ENCODE assay signal across 19 mouse cellular contexts in genomic region chr7:125559537-125559936, GRCm38 (mm10). TPM values are rescaled to one million over a fixed set of nuclear protein-coding genes. Genes with fewer than 3 reads are reported as not detected.
A peak's percentile ranks its signal among the peaks of the same experiment; 100 is the strongest.
DNase-seq lines count a peak whose midpoint lies in the region; ATAC-seq and TF ChIP-seq lines count a peak whose summit lies in the region.
"Had no signal": no experiment of that assay in that cellular context is flagged by ENCODE, and none has a peak within 500 bp of the region (broad histone marks: within the 10 kb centered on the region; RNA-seq: fewer than 3 reads in every experiment).

No protein-coding gene starts in this region.

- peak overlapping the region; percentile 74 for H3K27ac ChIP-seq in heart, postnatal 0 days (ENCODE audit: low read depth)
- H3K27ac ChIP-seq in heart, embryonic 11.5 days (ENCODE audit: low read depth, low read length), result no peak overlapping the region
- H3K27ac ChIP-seq: embryonic facial prominence, embryonic 12.5 days; hindbrain, embryonic 12.5 days; neural tube, embryonic 13.5 days had no signal

- no peaks in the 10 kb centered on the region for H3K27me3 ChIP-seq in heart, postnatal 0 days (ENCODE audit: control insufficient read depth, insufficient read depth, low read length)
- H3K27me3 ChIP-seq in heart, embryonic 11.5 days (ENCODE audit: control insufficient read depth, insufficient read depth, low read length), result peaks cover 2% of the 10 kb centered on the region; the same call in 1 of the 2 replicates
- H3K27me3 ChIP-seq: CH12.LX; embryonic facial prominence, embryonic 12.5 days; hindbrain, embryonic 12.5 days; limb, embryonic 15.5 days; neural tube, embryonic 13.5 days had no signal

- H3K36me3 ChIP-seq in heart, postnatal 0 days (replicated peaks; ENCODE audit: control insufficient read depth, insufficient read depth, low read length), result 0 out of 2 replicates have a peak, but pooled peaks cover under 1% of the 10 kb centered on the region
- no peaks in the 10 kb centered on the region for H3K36me3 ChIP-seq in heart, embryonic 11.5 days (ENCODE audit: control insufficient read depth, insufficient read depth, low read length)
- H3K36me3 ChIP-seq: embryonic facial prominence, embryonic 12.5 days; hindbrain, embryonic 12.5 days; limb, embryonic 15.5 days; neural tube, embryonic 13.5 days had no signal

- no peak for TF ChIP-seq EP300 in heart, postnatal 0 days (IDR thresholded peaks at IDR 0.05; ENCODE audit: low read depth)

- no peak overlapping the region for H3K4me3 ChIP-seq in heart, postnatal 0 days (ENCODE audit: low read depth, low read length)
- H3K4me3 ChIP-seq in heart, embryonic 11.5 days (ENCODE audit: low read depth, low read length), result no peak overlapping the region
- H3K4me3 ChIP-seq: embryonic facial prominence, embryonic 12.5 days; hindbrain, embryonic 12.5 days; limb, embryonic 15.5 days; neural tube, embryonic 13.5 days had no signal

- H3K4me2 ChIP-seq in heart, postnatal 0 days (ENCODE audit: low read depth, low read length), result no peak overlapping the region
- no peak overlapping the region for H3K4me2 ChIP-seq in heart, embryonic 11.5 days
- H3K4me2 ChIP-seq: embryonic facial prominence, embryonic 12.5 days; hindbrain, embryonic 12.5 days; limb, embryonic 15.5 days; neural tube, embryonic 13.5 days had no signal

- H3K9ac ChIP-seq in heart, postnatal 0 days (replicated peaks; ENCODE audit: low read depth, low read length), result no peak overlapping the region
- H3K9ac ChIP-seq in heart, embryonic 11.5 days (ENCODE audit: low read depth, low read length), result no peak overlapping the region
- H3K9ac ChIP-seq: embryonic facial prominence, embryonic 12.5 days; forebrain, postnatal 0 days; hindbrain, embryonic 12.5 days; limb, embryonic 15.5 days; neural tube, embryonic 13.5 days had no signal

- peak; percentile 25 for DNase-seq in adrenal gland, adult 2 months
- no peak for DNase-seq in adrenal gland, postnatal 10 days
- DNase-seq in heart, postnatal 0 days (ENCODE audit: low spot score), result no peak
- DNase-seq in lung, postnatal 14 days, result peak; percentile 42
- DNase-seq in lung, postnatal 25 days (ENCODE audit: low spot score), result no peak
- peak; percentile 30 for DNase-seq in heart, postnatal 4 days
- no peak for DNase-seq in spleen, postnatal 36 days (ENCODE audit: low spot score in 2 of 2)
- DNase-seq: cerebellum, adult 11-12 months; forebrain, postnatal 0 days; kidney, adult 11 months; kidney, postnatal 14 days; right cerebral cortex, postnatal 25 days had no signal

- no peaks in the 10 kb centered on the region for H3K9me3 ChIP-seq in heart, postnatal 0 days (replicated peaks; ENCODE audit: control insufficient read depth, low read length)
- H3K9me3 ChIP-seq in heart, embryonic 11.5 days (replicated peaks; ENCODE audit: control insufficient read depth, low read length), result no peaks in the 10 kb centered on the region
- H3K9me3 ChIP-seq: embryonic facial prominence, embryonic 12.5 days; hindbrain, embryonic 12.5 days; limb, embryonic 15.5 days; neural tube, embryonic 13.5 days had no signal

- ATAC-seq in heart, postnatal 0 days (ENCODE audit: insufficient read depth, low read depth), result no peak
- no peak for ATAC-seq in heart, embryonic 11.5 days (replicated peaks; ENCODE audit: insufficient number of reproducible peaks, low FRiP score, low TSS enrichment)
- ATAC-seq: activated CD4-positive, CD25-positive, alpha-beta regulatory T cell, adult 4 months; forebrain, postnatal 0 days had no signal

- WGBS in heart, postnatal 0 days, result 72% methylated on average over 10 of the region's 10 CpGs
- 79% methylated on average over 10 of the region's 10 CpGs for WGBS in heart, embryonic 11.5 days (ENCODE audit: insufficient replicate concordance)

- no peak for TF ChIP-seq CTCF in heart, postnatal 0 days (IDR thresholded peaks at IDR 0.05; ENCODE audit: low read depth)

- peaks cover 26% of the 10 kb centered on the region for H3K4me1 ChIP-seq in heart, postnatal 0 days (ENCODE audit: control insufficient read depth, insufficient read depth)
- peaks cover 6% of the 10 kb centered on the region for H3K4me1 ChIP-seq in heart, embryonic 11.5 days (ENCODE audit: control insufficient read depth, insufficient read depth, low read length)
- H3K4me1 ChIP-seq: hindbrain, embryonic 12.5 days had no signal

RNA-seq across cellular contexts. Expression of gene Il4ra, which starts 7.6 kb away (rescaled TPM):
- total RNA-seq in adrenal gland, adult 2 months (2021), result 100 to 1,000 TPM in 1 of 2 experiments, 10 to 100 TPM in 1; 49.6 to 142 TPM
- 76.2 and 114 TPM in 2 replicates for polyA plus RNA-seq in adrenal gland, adult 2 months (2012; rRNA removed)
- 10 to 100 TPM; 43.9 to 51.3 TPM for total RNA-seq in adrenal gland, postnatal 10 days (2021)
- 19.5 and 30.7 TPM in 2 replicates for total RNA-seq in heart, postnatal 0 days (2014; rRNA removed; ENCODE audit: low replicate concordance)
- 4.8 and 5.1 TPM in 2 replicates for polyA plus RNA-seq in heart, postnatal 0 days (2015; fragmentation: Nextera tagmentation; extraction: Ambion mirVana)
- 1.5 and 1.6 TPM in 2 replicates for polyA plus RNA-seq in heart, embryonic 11.5 days (2014; fragmentation: Nextera tagmentation; extraction: Ambion mirVana)
- total RNA-seq in heart, postnatal 4 days (2021), result 10 to 100 TPM; 22.2 to 23.7 TPM

RNA-seq across cellular contexts. Expression of gene Il21r, which starts 43.7 kb away (rescaled TPM):
- under 1 TPM; 0.52 to 0.76 TPM for total RNA-seq in adrenal gland, adult 2 months (2021)
- polyA plus RNA-seq in adrenal gland, adult 2 months (2012; rRNA removed), result 1.9 and 2.4 TPM in 2 replicates
- total RNA-seq in adrenal gland, postnatal 10 days (2021), result 1 to 10 TPM; 2.2 to 2.5 TPM
- 0.19 TPM in 1 of 2 replicates, not detected in the other for total RNA-seq in heart, postnatal 0 days (2014; rRNA removed; ENCODE audit: low replicate concordance)
- 0.12 and 0.19 TPM in 2 replicates for polyA plus RNA-seq in heart, postnatal 0 days (2015; fragmentation: Nextera tagmentation; extraction: Ambion mirVana)
- 0.10 TPM in 1 of 2 replicates, not detected in the other for polyA plus RNA-seq in heart, embryonic 11.5 days (2014; fragmentation: Nextera tagmentation; extraction: Ambion mirVana)
- under 1 TPM; 0.50 to 0.69 TPM for total RNA-seq in heart, postnatal 4 days (2021)

Comparison
In these comparisons a context has a peak if more than half of its experiments do, and no peak if none do; other contexts are left out.
1. DNase-seq: peak in adrenal gland, adult 2 months (single experiment), lung, postnatal 14 days (single experiment) and heart, postnatal 4 days (single experiment); none in adrenal gland, postnatal 10 days (single experiment), heart, postnatal 0 days (single experiment), lung, postnatal 25 days (single experiment) and spleen, postnatal 36 days (0 of 2).